Mouse (Mus musculus): Measurements from ENCODE around the gene Tor1b. TPM values are rescaled to one million over a fixed set of nuclear protein-coding genes. Genes with fewer than 3 reads are reported as not detected.
"Not testable (repeated sequence)": the region's sequence is repeated elsewhere in the genome, so short reads cannot be mapped to it uniquely, and the experiment has no call there.

Gene Tor1b
- total RNA-seq, 2 experiments from 2014 or later, result 28.0 to 32.9 TPM

GRCm38 (mm10) chr2:30918780-30919329 is 33.9 kb upstream of the Tor1b start:
- no peak for TF ChIP-seq CTCF (IDR thresholded peaks at IDR 0.05)
- no peak overlapping the region for H3K27ac ChIP-seq
- intact Hi-C loops (cut with DNase I), result no loop called here
- no peak overlapping the region for H3K4me3 ChIP-seq
- no peak for DNase-seq (ENCODE audit: extremely low spot score in 1 of 2, low spot score in 2 of 2)

- Histone ChIP-seq H3K4me3 (no peak overlapping the region), H3K27ac (peak overlapping the region; percentile 69)
- intact Hi-C loops (cut with DNase I), result no loop called here
- TF ChIP-seq CTCF (IDR thresholded peaks at IDR 0.05), result no peak
- DNase-seq (ENCODE audit: extremely low spot score in 1 of 2, low spot score in 2 of 2), result peak in 1 of 2 experiments; percentile 37
Observed at GRCm38 (mm10) chr2:30920216-30920615, 32.5 kb upstream of the Tor1b start.

GRCm38 (mm10) chr2:30923099-30923498 is 29.7 kb upstream of the Tor1b start:
- H3K27ac ChIP-seq, result no peak overlapping the region
- no peak overlapping the region for H3K4me3 ChIP-seq
- no peak for TF ChIP-seq CTCF (IDR thresholded peaks at IDR 0.05)
- intact Hi-C loops (cut with DNase I), result no loop called here
- no peak for DNase-seq (ENCODE audit: extremely low spot score in 1 of 2, low spot score in 2 of 2)

- intact Hi-C loops (cut with DNase I), result no loop called here
- Histone ChIP-seq H3K27ac (no peak overlapping the region), H3K4me3 (no peak overlapping the region)
- DNase-seq (ENCODE audit: extremely low spot score in 1 of 2, low spot score in 2 of 2), result no peak
- no peak for TF ChIP-seq CTCF (IDR thresholded peaks at IDR 0.05)
Observed at GRCm38 (mm10) chr2:30925181-30925580, 27.6 kb upstream of the Tor1b start.

- intact Hi-C loops (cut with DNase I), result no loop called here
- Histone ChIP-seq H3K4me3 (no peak overlapping the region), H3K27ac (no peak overlapping the region)
- no peak for TF ChIP-seq CTCF (IDR thresholded peaks at IDR 0.05)
- no peak for DNase-seq (ENCODE audit: extremely low spot score in 1 of 2, low spot score in 2 of 2)
Observed at GRCm38 (mm10) chr2:30926381-30926780, 26.4 kb upstream of the Tor1b start.

- TF ChIP-seq CTCF (IDR thresholded peaks at IDR 0.05), result no peak
- intact Hi-C loops (cut with DNase I), result no loop called here
- no peak overlapping the region for H3K4me3 ChIP-seq
- no peak for DNase-seq (ENCODE audit: extremely low spot score in 1 of 2, low spot score in 2 of 2)
- H3K27ac ChIP-seq, result peak overlapping the region; percentile 24; the same call in 1 of the 2 replicates
Observed at GRCm38 (mm10) chr2:30927151-30927781, 25.5 kb upstream of the Tor1b start.

GRCm38 (mm10) chr2:30927844-30928628 is 24.7 kb upstream of the Tor1b start:
- intact Hi-C loops (cut with DNase I), result no loop called here
- Histone ChIP-seq H3K4me3 (no peak overlapping the region), H3K27ac (peak overlapping the region; percentile 24)
- peak; percentile 68 to 82 for DNase-seq (ENCODE audit: extremely low spot score in 1 of 2, low spot score in 2 of 2)
- TF ChIP-seq CTCF (IDR thresholded peaks at IDR 0.05), result peak; percentile 73

GRCm38 (mm10) chr2:30928893-30929482 is 23.8 kb upstream of the Tor1b start:
- intact Hi-C loops (cut with DNase I), result no loop called here
- TF ChIP-seq CTCF (IDR thresholded peaks at IDR 0.05), result no peak
- Histone ChIP-seq H3K4me3 (peak overlapping the region; percentile 38; the same call in 1 of the 2 replicates), H3K27ac (peak overlapping the region; percentile 19; the same call in 1 of the 2 replicates)
- DNase-seq (ENCODE audit: extremely low spot score in 1 of 2, low spot score in 2 of 2), result no peak

GRCm38 (mm10) chr2:30929483-30930045 is 23.2 kb upstream of the Tor1b start, which contains the start of gene Ptges:
TSS of gene Ptges (minus strand) at chr2:30929863.
- Histone ChIP-seq H3K4me3 (peak within 1 kb of the TSS; percentile 38), H3K27ac (peak within 1 kb of the TSS; percentile 64)
- peak; percentile 78 to 81 for DNase-seq (ENCODE audit: extremely low spot score in 1 of 2, low spot score in 2 of 2)
- intact Hi-C loops (cut with DNase I), result no loop called here
- peak; percentile 70 for TF ChIP-seq CTCF (IDR thresholded peaks at IDR 0.05)

GRCm38 (mm10) chr2:30930846-30931245 is 21.9 kb upstream of the Tor1b start:
- H3K27ac ChIP-seq; DNase-seq (ENCODE audit: extremely low spot score in 1 of 2, low spot score in 2 of 2); H3K4me3 ChIP-seq; intact Hi-C loops (cut with DNase I): not testable (repeated sequence)

GRCm38 (mm10) chr2:30931922-30932321 is 20.8 kb upstream of the Tor1b start:
- Histone ChIP-seq H3K27ac (no peak overlapping the region), H3K4me3 (no peak overlapping the region)
- no peak for TF ChIP-seq CTCF (IDR thresholded peaks at IDR 0.05)
- intact Hi-C loops (cut with DNase I), result no loop called here
- DNase-seq (ENCODE audit: extremely low spot score in 1 of 2, low spot score in 2 of 2), result no peak

- intact Hi-C loops (cut with DNase I), result no loop called here
- DNase-seq (ENCODE audit: extremely low spot score in 1 of 2, low spot score in 2 of 2), result no peak
- no peak for TF ChIP-seq CTCF (IDR thresholded peaks at IDR 0.05)
- no peak overlapping the region for H3K27ac ChIP-seq
- H3K4me3 ChIP-seq, result no peak overlapping the region
Observed at GRCm38 (mm10) chr2:30933032-30933431, 19.7 kb upstream of the Tor1b start.
